Mouse (Mus musculus) limb, embryonic 15.5 days (tissue): ENCODE data around the gene Gm20388. TPM values are rescaled to one million over a fixed set of nuclear protein-coding genes. Genes with fewer than 3 reads are reported as not detected.

Experiments
- ATAC-seq: fragments of 200-750 bp; cut with Nextera tagmentation; 2 replicates; pipeline ENCODE4 v1.8.0; 2017; ENCODE audit warnings: low read depth, moderate TSS enrichment; ENCODE audit not compliant: insufficient number of reproducible peaks, low FRiP score, low TSS enrichment
- H3K27ac ChIP-seq: fragments of 300-500 bp; sonication (generic); 2 replicates; pipeline ENCODE4 v1.5.1; 2015; ENCODE audit warnings: moderate library complexity, mild to moderate bottlenecking, inconsistent platforms
- H3K27me3 ChIP-seq: fragments of 300-500 bp; sonication (generic); 2 replicates; pipeline ENCODE4 v1.6.1; 2015; ENCODE audit warnings: inconsistent platforms
- H3K36me3 ChIP-seq: fragments of 300-500 bp; sonication (generic); 2 replicates; pipeline ENCODE4 v1.6.1; 2015; ENCODE audit warnings: inconsistent platforms
- H3K4me1 ChIP-seq: fragments of 300-500 bp; sonication (generic); 2 replicates; pipeline ENCODE4 v1.6.1; 2015; ENCODE audit warnings: inconsistent platforms
- H3K4me2 ChIP-seq: fragments of 300-500 bp; sonication (generic); 2 replicates; pipeline ENCODE4 v1.6.1; 2015; ENCODE audit warnings: mild to moderate bottlenecking, inconsistent platforms
- H3K4me3 ChIP-seq: fragments of 300-500 bp; sonication (generic); 2 replicates; pipeline ENCODE4 v1.5.1; 2015; ENCODE audit warnings: mild to moderate bottlenecking, inconsistent platforms
- H3K9ac ChIP-seq: fragments of 300-500 bp; sonication (generic); 2 replicates; pipeline ENCODE4 v1.6.1; 2015; ENCODE audit warnings: inconsistent platforms
- H3K9me3 ChIP-seq: fragments of 300-500 bp; sonication (generic); 2 replicates; pipeline ENCODE4 v1.6.1; 2016; ENCODE audit warnings: inconsistent platforms
- WGBS: fragments of 180-500 bp; shearing (Covaris S2); methylation state at CpG from one replicate; pipeline ENCODE4 v1.1.7; 2015; 5-methylcytosine and 5-hydroxymethylcytosine counted together
- polyA plus RNA-seq: library from polyadenylated mRNA; unstranded; fragments of >200 nt; fragmentation: Nextera tagmentation; extraction: Ambion mirVana; gene quantifications from 2 replicates; pipeline ENCODE4 v1.2.1, GENCODE M21; 2015

The Gm20388 gene
- polyA plus RNA-seq, 1 experiment from 2014 or later: 4.9 TPM

DNA sequence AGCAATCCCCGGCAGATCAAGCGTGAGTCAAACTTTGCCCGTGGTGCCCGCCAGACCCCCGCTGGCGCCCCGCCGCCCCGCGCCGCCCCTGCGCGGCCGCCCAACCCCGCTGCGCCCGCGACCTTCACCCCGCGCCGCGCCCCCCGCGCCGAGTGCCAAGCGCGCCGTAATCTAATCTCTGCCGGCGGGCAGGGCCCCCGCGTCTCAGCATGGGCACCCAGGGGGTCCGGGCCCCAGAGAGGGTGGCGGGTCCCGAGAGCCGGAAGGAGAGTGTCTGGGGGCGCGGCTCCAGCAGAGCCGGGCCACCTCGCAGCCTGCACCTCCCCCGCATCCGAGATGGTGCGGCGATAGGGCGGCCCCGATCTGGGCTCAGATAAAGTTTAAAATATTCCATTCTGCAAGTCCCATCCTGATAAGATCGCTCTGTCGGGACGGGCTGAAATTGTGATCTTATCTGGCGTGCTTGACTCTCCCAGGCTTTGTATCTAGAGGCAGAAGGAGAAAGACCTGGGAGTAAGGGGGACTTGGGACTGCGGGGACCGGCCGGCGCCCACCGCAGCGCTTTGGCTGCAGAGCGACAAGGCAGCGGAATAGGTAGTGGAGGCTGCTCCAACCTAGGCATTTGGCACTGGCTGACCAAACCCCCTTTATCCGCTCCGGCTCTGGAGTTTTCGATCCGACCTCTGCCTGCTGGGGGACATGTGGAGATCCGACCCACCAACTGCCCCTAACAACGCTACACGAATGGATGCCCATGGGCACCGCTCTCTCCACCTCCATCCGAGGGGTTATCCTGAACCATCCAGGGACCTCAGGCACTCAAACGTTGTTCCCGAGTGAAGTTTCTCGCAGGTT is 2372.1 kb downstream of the Gm20388 start:
- WGBS: under 1% methylated on average over 67 of the region's 70 CpGs
- H3K4me2 ChIP-seq: peak overlapping the region; percentile 99
- no peaks in the 10 kb centered on the region for H3K9me3 ChIP-seq
- H3K4me1 ChIP-seq: peaks cover 43% of the 10 kb centered on the region
- no peaks in the 10 kb centered on the region for H3K36me3 ChIP-seq
- peak overlapping the region; percentile 63 for H3K9ac ChIP-seq
- H3K27ac ChIP-seq: peak overlapping the region; percentile 59
- no peak for ATAC-seq
- H3K27me3 ChIP-seq: peaks cover 33% of the 10 kb centered on the region
- H3K4me3 ChIP-seq: peak overlapping the region; percentile 69

DNA sequence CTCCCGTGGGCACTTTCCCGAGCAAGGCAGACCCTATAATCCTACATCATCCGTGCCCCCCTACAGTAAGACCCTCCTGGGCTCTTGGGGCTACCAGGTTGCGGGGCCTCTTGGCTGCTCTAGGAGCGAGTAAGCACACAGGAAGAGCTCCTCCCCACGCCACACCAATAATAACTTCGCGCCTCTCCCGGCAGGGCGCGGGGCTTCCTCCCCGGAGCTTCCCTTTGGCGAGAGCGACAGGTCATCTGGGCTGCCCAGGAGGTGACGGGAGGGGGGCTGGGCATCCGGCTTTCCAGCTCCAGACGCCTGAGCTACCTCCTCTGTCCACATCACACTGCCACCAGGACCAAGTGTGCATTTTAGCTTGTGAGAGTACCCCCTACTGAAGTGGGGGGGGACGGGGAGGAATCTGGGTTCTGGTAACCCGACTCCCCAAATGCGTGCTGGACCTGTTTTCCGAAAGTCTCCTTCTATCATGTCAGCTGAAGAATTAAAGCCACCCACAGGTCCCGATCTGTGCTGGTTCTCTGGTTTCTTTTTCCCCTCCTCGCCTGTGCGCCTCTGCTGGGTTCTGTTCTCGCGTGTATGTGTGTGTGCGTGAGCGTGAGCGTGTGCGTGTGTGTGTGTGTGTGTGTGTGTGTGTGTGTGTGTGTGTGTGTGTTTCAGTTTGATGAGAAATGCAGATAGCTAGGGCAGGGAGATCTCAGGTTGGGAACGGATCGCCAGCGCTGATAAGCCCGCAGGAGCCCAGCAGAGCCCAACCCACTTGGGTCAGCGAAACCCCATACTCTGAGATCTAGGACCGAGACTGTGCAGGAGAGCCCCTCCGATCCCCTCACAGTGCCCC is 2372.9 kb downstream of the Gm20388 start:
- Histone ChIP-seq H3K36me3 (no peaks in the 10 kb centered on the region), H3K4me1 (peaks cover 43% of the 10 kb centered on the region), H3K9ac (peak overlapping the region; percentile 63), H3K4me2 (peak overlapping the region; percentile 99), H3K9me3 (no peaks in the 10 kb centered on the region), H3K27ac (peak overlapping the region; percentile 44; the same call in 1 of the 2 replicates), H3K4me3 (peak overlapping the region; percentile 69), H3K27me3 (peaks cover 33% of the 10 kb centered on the region)
- no peak for ATAC-seq
- under 1% methylated on average over 37 of the region's 37 CpGs for WGBS

DNA sequence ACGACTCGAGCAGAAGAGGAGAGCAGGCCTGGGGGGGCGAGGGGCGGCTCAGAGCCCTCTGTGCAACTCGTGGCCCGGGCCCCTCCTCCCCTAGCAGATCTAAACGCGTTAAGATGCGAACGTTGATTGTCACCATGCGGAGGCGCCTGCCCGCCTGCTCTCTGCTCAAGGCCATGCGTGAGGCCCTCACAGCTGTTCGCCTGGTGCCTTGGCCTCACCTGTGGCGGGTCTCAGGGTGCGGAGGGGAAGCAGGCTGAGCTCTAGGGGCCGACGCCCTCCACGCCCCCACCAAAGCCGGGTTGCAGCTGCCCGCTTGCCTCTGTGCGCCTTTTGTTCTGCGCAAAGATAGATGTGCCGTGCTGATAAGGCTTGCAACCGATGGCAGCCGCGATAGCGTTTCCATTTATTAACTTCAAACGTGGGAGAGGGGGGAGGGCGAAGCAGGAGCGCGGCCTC is 2373.6 kb downstream of the Gm20388 start:
- Histone ChIP-seq H3K9me3 (no peaks in the 10 kb centered on the region), H3K9ac (peak overlapping the region; percentile 26), H3K36me3 (no peaks in the 10 kb centered on the region), H3K4me1 (peaks cover 43% of the 10 kb centered on the region), H3K27ac (peak overlapping the region; percentile 44; the same call in 1 of the 2 replicates), H3K4me2 (peak overlapping the region; percentile 99), H3K27me3 (peaks cover 33% of the 10 kb centered on the region), H3K4me3 (peak overlapping the region; percentile 69)
- WGBS: 3% methylated on average over 32 of the region's 33 CpGs
- ATAC-seq: no peak

DNA sequence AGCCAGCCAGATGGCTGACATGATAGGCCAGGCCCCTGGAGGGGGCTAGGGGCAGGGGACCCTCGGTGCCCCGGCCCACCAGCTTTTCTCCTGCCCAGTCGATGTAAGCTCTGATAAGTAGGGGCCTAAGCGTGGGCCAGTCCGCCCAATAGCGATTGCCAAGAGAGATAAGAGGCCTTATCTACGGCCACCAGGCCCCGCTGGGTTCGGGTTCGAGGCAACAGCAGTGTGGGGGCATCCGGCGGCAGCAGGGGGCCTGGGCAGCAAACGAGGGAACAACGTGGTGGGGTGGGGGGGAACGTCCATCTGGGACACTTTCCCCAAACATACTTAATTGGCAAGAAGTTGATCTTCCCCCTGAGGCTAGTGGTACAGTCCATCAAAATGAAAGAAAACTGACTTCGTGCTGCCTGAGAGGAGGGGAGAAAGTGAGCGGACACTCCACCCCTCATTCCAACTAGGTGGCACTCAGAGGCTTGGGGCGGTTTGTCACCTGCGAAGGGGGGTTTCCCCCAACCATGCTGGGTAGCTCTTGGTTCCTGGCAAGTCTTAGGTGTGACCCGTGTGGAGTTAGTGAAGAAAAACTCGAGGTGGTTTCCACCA is 2374.1 kb downstream of the Gm20388 start:
- Histone ChIP-seq H3K9me3 (no peaks in the 10 kb centered on the region), H3K4me2 (peak overlapping the region; percentile 99), H3K27me3 (peaks cover 33% of the 10 kb centered on the region), H3K4me1 (peaks cover 43% of the 10 kb centered on the region), H3K27ac (no peak overlapping the region), H3K9ac (no peak overlapping the region; the same call in 1 of the 2 replicates), H3K36me3 (no peaks in the 10 kb centered on the region), H3K4me3 (peak overlapping the region; percentile 69)
- WGBS: 14% methylated on average over 21 of the region's 21 CpGs
- ATAC-seq: no peak

DNA sequence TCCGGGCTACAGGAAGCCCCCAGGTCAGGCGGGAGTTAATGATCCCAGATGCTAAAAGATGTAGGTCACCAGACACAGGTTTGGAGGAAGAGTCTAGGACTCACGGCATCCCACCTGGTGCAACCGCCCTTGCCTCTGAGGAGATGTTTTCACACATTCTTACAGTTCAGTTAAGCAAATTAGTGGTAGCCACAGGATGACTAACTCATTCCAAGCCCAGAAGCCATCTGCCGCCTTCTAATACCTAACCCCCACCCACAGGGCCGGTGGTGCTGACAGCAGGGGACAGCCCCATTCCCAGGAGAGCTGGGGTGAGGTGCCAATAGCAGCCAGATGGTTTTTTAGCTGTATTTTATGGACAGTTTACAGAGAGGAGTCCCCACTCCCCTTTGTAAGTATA is 2375.1 kb downstream of the Gm20388 start:
- Histone ChIP-seq H3K27me3 (peaks cover 33% of the 10 kb centered on the region), H3K4me1 (peaks cover 38% of the 10 kb centered on the region), H3K4me2 (no peak overlapping the region), H3K4me3 (no peak overlapping the region), H3K9me3 (no peaks in the 10 kb centered on the region), H3K9ac (no peak overlapping the region), H3K36me3 (no peaks in the 10 kb centered on the region), H3K27ac (no peak overlapping the region)
- no peak for ATAC-seq
- WGBS: 59% methylated on average over 6 of the region's 6 CpGs

DNA sequence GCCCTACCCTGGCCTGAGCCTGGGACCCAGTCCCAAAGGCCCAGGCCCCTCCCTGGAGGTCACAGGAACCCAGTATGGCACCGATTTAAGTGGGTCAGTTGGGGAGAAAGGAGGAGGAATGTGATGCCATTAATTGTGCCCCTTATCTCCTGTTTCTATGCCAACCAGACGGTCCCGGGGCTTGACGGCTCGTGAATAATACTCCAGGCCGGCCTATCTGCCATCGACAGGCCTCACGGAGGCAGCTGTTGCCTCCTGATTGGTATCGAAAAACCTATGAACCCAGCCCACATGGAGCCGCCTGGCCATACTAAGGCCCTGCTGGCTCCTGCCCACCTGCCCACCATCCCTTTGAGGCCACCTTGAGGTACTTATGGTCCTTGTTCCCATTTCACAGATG is 2376.3 kb downstream of the Gm20388 start:
- no peak overlapping the region for H3K9ac ChIP-seq
- peaks cover 33% of the 10 kb centered on the region for H3K27me3 ChIP-seq
- H3K4me3 ChIP-seq: no peak overlapping the region
- no peak for ATAC-seq
- WGBS: 74% methylated on average over 10 of the region's 10 CpGs
- H3K27ac ChIP-seq: no peak overlapping the region
- no peaks in the 10 kb centered on the region for H3K9me3 ChIP-seq
- H3K36me3 ChIP-seq: no peaks in the 10 kb centered on the region
- H3K4me2 ChIP-seq: no peak overlapping the region
- H3K4me1 ChIP-seq: peaks cover 30% of the 10 kb centered on the region

DNA sequence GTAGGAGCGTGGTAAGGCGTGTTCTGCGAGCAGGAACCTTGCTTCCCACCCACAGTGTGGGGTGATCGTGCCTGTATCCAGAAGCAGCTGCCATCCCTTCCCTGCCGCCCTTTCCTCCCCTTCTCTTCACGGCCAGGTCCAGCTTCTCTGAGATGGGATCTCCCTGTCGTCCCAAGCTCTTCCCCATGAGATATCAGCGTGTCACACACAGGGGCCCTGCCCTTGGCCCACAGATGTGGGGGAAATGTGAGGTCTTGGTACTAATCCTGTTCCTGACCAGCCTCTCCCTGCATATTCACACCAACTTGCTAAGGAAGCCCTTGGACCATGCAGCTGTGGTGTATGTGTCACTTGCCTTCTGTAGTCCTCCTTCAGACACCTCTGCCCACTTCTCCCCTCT is 2377.1 kb downstream of the Gm20388 start:
- H3K9me3 ChIP-seq: no peaks in the 10 kb centered on the region
- no peak overlapping the region for H3K27ac ChIP-seq
- H3K27me3 ChIP-seq: peaks cover 33% of the 10 kb centered on the region
- H3K36me3 ChIP-seq: no peaks in the 10 kb centered on the region
- no peak overlapping the region for H3K4me2 ChIP-seq
- no peak for ATAC-seq
- no peak overlapping the region for H3K4me3 ChIP-seq
- peaks cover 26% of the 10 kb centered on the region for H3K4me1 ChIP-seq
- WGBS: 70% methylated on average over 8 of the region's 8 CpGs
- no peak overlapping the region for H3K9ac ChIP-seq

DNA sequence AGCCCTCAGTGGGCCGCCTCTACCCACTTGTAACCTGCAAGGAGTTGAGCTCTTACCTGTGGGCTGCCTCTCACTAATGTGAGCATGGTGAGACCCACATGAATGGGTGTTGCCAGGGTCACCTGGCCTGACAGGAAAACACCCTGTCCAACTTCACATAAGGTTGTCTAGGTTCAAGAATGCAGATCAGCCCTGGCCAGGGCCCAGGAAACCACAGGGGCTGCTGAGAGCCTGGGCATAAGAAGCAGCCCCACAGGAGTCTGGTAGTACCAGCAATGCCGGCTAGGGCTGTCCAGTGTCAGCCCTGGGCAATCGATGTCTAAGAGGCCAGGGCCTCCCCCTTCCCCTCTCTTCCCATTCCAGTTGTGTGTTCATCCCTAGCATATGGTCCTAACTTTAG is 2377.7 kb downstream of the Gm20388 start:
- no peak overlapping the region for H3K9ac ChIP-seq
- no peak overlapping the region for H3K4me2 ChIP-seq
- H3K9me3 ChIP-seq: no peaks in the 10 kb centered on the region
- H3K4me3 ChIP-seq: no peak overlapping the region
- H3K4me1 ChIP-seq: peaks cover 20% of the 10 kb centered on the region
- H3K27me3 ChIP-seq: peaks cover 28% of the 10 kb centered on the region
- ATAC-seq: no peak
- H3K36me3 ChIP-seq: no peaks in the 10 kb centered on the region
- H3K27ac ChIP-seq: no peak overlapping the region
- WGBS: 71% methylated on average over 3 of the region's 3 CpGs

DNA sequence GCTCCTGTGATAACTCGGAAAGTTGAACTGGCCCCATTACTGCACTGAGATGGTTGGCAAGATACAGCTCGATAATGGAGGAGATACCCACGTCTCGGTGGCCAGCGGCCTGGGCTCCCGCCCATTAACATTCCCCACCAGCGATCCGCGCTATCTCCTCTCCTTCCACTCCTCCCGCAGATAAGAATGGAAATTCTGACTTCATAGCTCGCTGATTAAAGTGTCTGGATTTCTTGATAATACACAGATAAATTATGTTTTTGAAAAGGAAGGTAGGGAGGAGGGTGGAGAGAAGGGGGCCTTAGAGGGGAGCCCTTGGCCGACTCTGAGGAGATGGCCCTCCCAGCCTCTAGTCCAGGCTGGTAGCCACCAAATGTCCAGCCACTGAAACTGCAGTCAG is 2380.4 kb downstream of the Gm20388 start:
- H3K4me2 ChIP-seq: no peak overlapping the region
- no peak overlapping the region for H3K9ac ChIP-seq

DNA sequence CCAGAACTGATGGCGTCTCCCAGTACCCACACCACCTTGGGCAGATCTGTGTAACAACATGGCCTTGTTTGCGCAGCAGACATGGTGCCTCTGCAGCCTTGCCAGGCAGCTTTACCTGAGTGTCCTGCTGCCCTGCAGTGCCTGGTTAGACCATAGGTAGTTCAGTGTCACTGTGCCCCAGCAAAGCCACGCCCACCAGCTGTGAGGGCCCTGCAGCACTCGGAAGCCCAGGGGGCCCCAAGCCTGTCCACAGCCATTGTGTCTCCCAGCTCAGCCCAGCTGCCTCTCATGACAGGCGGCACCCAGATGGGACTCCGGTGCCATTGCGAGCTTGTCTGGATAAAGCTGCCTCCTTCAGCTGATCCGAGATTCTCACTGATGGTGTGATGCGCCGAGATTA is 2380.9 kb downstream of the Gm20388 start:
- H3K4me2 ChIP-seq: no peak overlapping the region
- no peaks in the 10 kb centered on the region for H3K27me3 ChIP-seq
- WGBS: 67% methylated on average over 10 of the region's 10 CpGs
- no peaks in the 10 kb centered on the region for H3K9me3 ChIP-seq
- no peak for ATAC-seq
- H3K36me3 ChIP-seq: no peaks in the 10 kb centered on the region
- H3K9ac ChIP-seq: no peak overlapping the region
- peaks cover 24% of the 10 kb centered on the region for H3K4me1 ChIP-seq
- H3K27ac ChIP-seq: no peak overlapping the region
- no peak overlapping the region for H3K4me3 ChIP-seq

More for the DNA sequence above, 2380.4 kb downstream of the Gm20388 start:
- peaks cover 4% of the 10 kb centered on the region; the same call in 1 of the 2 replicates for H3K27me3 ChIP-seq
- H3K27ac ChIP-seq: no peak overlapping the region
- H3K4me3 ChIP-seq: no peak overlapping the region
- 78% methylated on average over 12 of the region's 12 CpGs for WGBS
- peaks cover 19% of the 10 kb centered on the region for H3K4me1 ChIP-seq
- H3K9me3 ChIP-seq: no peaks in the 10 kb centered on the region
- H3K36me3 ChIP-seq: no peaks in the 10 kb centered on the region
- no peak for ATAC-seq

DNA sequence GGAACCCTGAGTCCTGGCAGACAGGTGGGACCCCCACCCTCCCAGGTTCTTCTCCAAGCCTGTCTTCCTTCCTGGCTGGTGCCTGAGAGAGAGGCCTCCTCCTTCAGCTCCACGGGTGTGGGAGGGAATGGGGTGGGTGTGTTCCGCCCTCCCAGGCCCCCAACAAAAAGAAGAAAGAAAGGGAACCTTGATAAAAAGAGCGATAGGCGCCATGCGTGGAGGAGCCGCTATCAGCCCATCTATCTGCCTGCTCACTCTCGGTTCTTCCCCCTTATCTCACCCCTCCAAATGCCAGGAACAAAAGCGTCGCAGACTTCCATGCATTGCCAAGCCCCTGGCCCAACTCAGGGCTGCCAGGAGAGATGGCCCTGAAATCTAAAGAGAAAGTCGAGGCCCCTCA is 2382.8 kb downstream of the Gm20388 start:
- Histone ChIP-seq H3K9ac (no peak overlapping the region), H3K4me1 (peaks cover 28% of the 10 kb centered on the region), H3K4me2 (no peak overlapping the region), H3K36me3 (no peaks in the 10 kb centered on the region), H3K27ac (0 out of 2 replicates have a peak overlapping the region, but pooled peaks have one; percentile 8), H3K27me3 (no peaks in the 10 kb centered on the region), H3K4me3 (no peak overlapping the region), H3K9me3 (no peaks in the 10 kb centered on the region)
- WGBS: 72% methylated on average over 10 of the region's 10 CpGs
- ATAC-seq: no peak
